Mouse (Mus musculus): Measurements from ENCODE around the gene Agpat1.

GRCm38 (mm10) chr17:34650781-34651180 is 46.7 kb downstream of the Agpat1 start:
- TF ChIP-seq CTCF (IDR thresholded peaks at IDR 0.05; ENCODE audit: insufficient read depth, low read length) (no peak), POLR2A (IDR thresholded peaks at IDR 0.05; ENCODE audit: borderline replicate concordance, extremely low read depth, low read depth, low read length) (no peak)

Data from lung, adult 2 months (tissue).